Mouse (Mus musculus): ENCODE measurements around the gene BC055324. TPM values are rescaled to one million over a fixed set of nuclear protein-coding genes. Genes with fewer than 3 reads are reported as not detected.

BC055324 gene
- polyA plus RNA-seq, 1 experiment from 2014 or later: 10.9 TPM

DNA sequence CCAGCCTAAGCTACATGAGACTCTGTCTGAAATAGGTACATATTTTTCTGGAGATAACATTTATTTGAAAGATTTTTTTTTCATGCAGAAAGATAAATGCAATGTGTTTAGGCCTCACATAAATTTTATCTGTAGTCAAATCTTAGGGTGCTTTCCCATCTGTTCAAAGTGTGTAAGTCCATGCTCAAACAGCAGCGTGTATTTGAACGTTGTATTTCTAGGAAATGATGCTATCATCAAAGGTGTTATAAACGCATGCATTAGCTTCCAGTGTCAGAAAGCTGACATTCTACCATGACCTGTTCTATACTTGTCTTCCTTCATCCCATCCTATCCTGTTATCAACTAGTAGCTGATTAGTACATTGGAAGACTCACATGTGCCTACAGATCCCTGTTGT is 91.2 kb downstream of the BC055324 start:
- H3K36me3 ChIP-seq: no peaks in the 10 kb centered on the region
- H3K4me3 ChIP-seq: no peak overlapping the region
- no peak for ATAC-seq (replicated peaks)
- H3K27me3 ChIP-seq: no peaks in the 10 kb centered on the region
- H3K4me1 ChIP-seq: 0 out of 2 replicates have a peak, but pooled peaks cover under 1% of the 10 kb centered on the region
- no peak overlapping the region for H3K27ac ChIP-seq (replicated peaks)
- WGBS: 95% methylated on average over 3 of the region's 3 CpGs
- H3K4me2 ChIP-seq (replicated peaks): no peak overlapping the region
- no peak overlapping the region for H3K9ac ChIP-seq (replicated peaks)
- no peaks in the 10 kb centered on the region for H3K9me3 ChIP-seq

GRCm38 (mm10) chr1:163900168-163900567 is 94.4 kb downstream of the BC055324 start:
- no peak for ATAC-seq (replicated peaks)
- H3K9me3 ChIP-seq: no peaks in the 10 kb centered on the region
- H3K27me3 ChIP-seq: no peaks in the 10 kb centered on the region
- no peak overlapping the region for H3K27ac ChIP-seq (replicated peaks)
- no peak overlapping the region for H3K4me2 ChIP-seq (replicated peaks)
- H3K9ac ChIP-seq (replicated peaks): no peak overlapping the region
- no peak overlapping the region for H3K4me3 ChIP-seq
- H3K36me3 ChIP-seq: no peaks in the 10 kb centered on the region
- 90% methylated on average over 2 of the region's 2 CpGs for WGBS
- 0 out of 2 replicates have a peak, but pooled peaks cover 2% of the 10 kb centered on the region for H3K4me1 ChIP-seq

DNA sequence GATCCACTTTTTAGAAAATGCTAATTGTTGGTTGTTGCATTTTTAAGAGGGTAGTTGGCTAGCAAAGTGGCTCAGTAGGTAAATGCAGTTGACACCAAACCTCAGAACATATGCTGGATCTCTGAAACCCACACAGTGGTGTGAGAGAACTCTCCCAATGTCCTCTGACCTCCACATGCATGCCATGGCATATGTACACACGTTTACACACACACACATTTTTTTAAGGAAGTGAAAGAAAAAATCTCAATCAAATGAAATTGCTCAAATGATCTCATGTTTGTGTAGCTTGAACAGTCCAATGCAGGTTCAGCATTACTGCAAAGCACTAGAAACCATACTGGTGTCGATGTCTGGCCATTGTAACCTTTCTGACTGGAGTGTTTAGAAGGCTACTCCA is 95.0 kb downstream of the BC055324 start:
- Histone ChIP-seq H3K9me3 (no peaks in the 10 kb centered on the region), H3K4me3 (no peak overlapping the region), H3K36me3 (no peaks in the 10 kb centered on the region), H3K27me3 (no peaks in the 10 kb centered on the region), H3K4me1 (0 out of 2 replicates have a peak, but pooled peaks cover 2% of the 10 kb centered on the region), H3K27ac (replicated peaks) (no peak overlapping the region), H3K9ac (replicated peaks) (no peak overlapping the region), H3K4me2 (replicated peaks) (no peak overlapping the region)
- 95% methylated on average over 2 of the region's 2 CpGs for WGBS
- no peak for ATAC-seq (replicated peaks)

- H3K36me3 ChIP-seq: no peaks in the 10 kb centered on the region
- H3K27ac ChIP-seq (replicated peaks): no peak overlapping the region
- H3K9ac ChIP-seq (replicated peaks): no peak overlapping the region
- no peaks in the 10 kb centered on the region for H3K9me3 ChIP-seq
- no peak for ATAC-seq (replicated peaks)
- no peaks in the 10 kb centered on the region for H3K27me3 ChIP-seq
- 0 out of 2 replicates have a peak, but pooled peaks cover 2% of the 10 kb centered on the region for H3K4me1 ChIP-seq
- no peak overlapping the region for H3K4me2 ChIP-seq (replicated peaks)
- 60% methylated on average over 5 of the region's 5 CpGs for WGBS
- no peak overlapping the region for H3K4me3 ChIP-seq
Measured at GRCm38 (mm10) chr1:163898291-163898764, 96.3 kb downstream of the BC055324 start.

Other genes starting within 250 kb of the BC055324 start
- 98.1 and 107 TPM in 2 replicates for gene Kifap3, start 215.2 kb downstream of the BC055324 start, polyA plus RNA-seq (2015; fragmentation: Nextera tagmentation; extraction: Ambion mirVana)
- 17.7 and 17.9 TPM in 2 replicates for gene Scyl3, start 65.7 kb downstream of the BC055324 start, polyA plus RNA-seq (2015; fragmentation: Nextera tagmentation; extraction: Ambion mirVana)
- gene Mettl18, start 93 bp upstream of the BC055324 start, polyA plus RNA-seq (2015; fragmentation: Nextera tagmentation; extraction: Ambion mirVana): 8.6 and 9.2 TPM in 2 replicates
- not detected in 2 replicates for gene Sele, start 53.4 kb upstream of the BC055324 start, polyA plus RNA-seq (2015; fragmentation: Nextera tagmentation; extraction: Ambion mirVana)
- 0.23 and 0.24 TPM in 2 replicates for gene Sell, start 67.2 kb upstream of the BC055324 start, polyA plus RNA-seq (2015; fragmentation: Nextera tagmentation; extraction: Ambion mirVana)
- not detected in 2 replicates for gene Selp, start 120.5 kb upstream of the BC055324 start, polyA plus RNA-seq (2015; fragmentation: Nextera tagmentation; extraction: Ambion mirVana)
- gene F5, start 157.0 kb upstream of the BC055324 start, polyA plus RNA-seq (2015; fragmentation: Nextera tagmentation; extraction: Ambion mirVana): 0.09 and 0.27 TPM in 2 replicates